Comparison of ENCODE assay signal across 8 mouse cellular contexts in genomic region chr10:42760329-42760728, GRCm38 (mm10). TPM values are rescaled to one million over a fixed set of nuclear protein-coding genes. Genes with fewer than 3 reads are reported as not detected.
DNase-seq lines count a peak whose midpoint lies in the region; ATAC-seq and TF ChIP-seq lines count a peak whose summit lies in the region.

No protein-coding gene starts in this region.

- H3K4me2 ChIP-seq in kidney, postnatal 0 days (ENCODE audit: low read length), result 0 out of 2 replicates have a peak overlapping the region, but pooled peaks have one; percentile 68
- H3K4me2 ChIP-seq in kidney, embryonic 16.5 days (replicated peaks; ENCODE audit: low read depth, low read length), result no peak overlapping the region
- H3K4me2 ChIP-seq in heart, embryonic 12.5 days, result 0 out of 2 replicates have a peak overlapping the region, but pooled peaks have one; percentile 29
- no peak overlapping the region for H3K4me2 ChIP-seq in forebrain, embryonic 16.5 days (ENCODE audit: low read length)

- peak; percentile 11 for DNase-seq in adrenal gland, postnatal 10 days
- no peak for DNase-seq in adrenal gland, postnatal 25 days
- DNase-seq in kidney, postnatal 0 days (ENCODE audit: low spot score), result no peak
- DNase-seq in lung, postnatal 10 days, result peak; percentile 20
- DNase-seq in frontal cortex, postnatal 36 days (ENCODE audit: low spot score in 2 of 2), result no peak

- 65% methylated on average over 8 of the region's 8 CpGs for WGBS in kidney, postnatal 0 days
- WGBS in kidney, embryonic 16.5 days, result 56% methylated on average over 8 of the region's 8 CpGs
- 48% methylated on average over 8 of the region's 8 CpGs for WGBS in heart, embryonic 12.5 days
- 62% methylated on average over 8 of the region's 8 CpGs for WGBS in forebrain, embryonic 16.5 days

- H3K27me3 ChIP-seq in kidney, postnatal 0 days (ENCODE audit: insufficient read depth, low read length), result no peaks in the 10 kb centered on the region
- no peaks in the 10 kb centered on the region for H3K27me3 ChIP-seq in kidney, embryonic 16.5 days (ENCODE audit: insufficient read depth, low read length)
- H3K27me3 ChIP-seq in heart, embryonic 12.5 days (replicated peaks), result no peaks in the 10 kb centered on the region
- H3K27me3 ChIP-seq in forebrain, embryonic 16.5 days (replicated peaks; ENCODE audit: control insufficient read depth, insufficient read depth, low read length), result no peaks in the 10 kb centered on the region

- no peak overlapping the region for H3K27ac ChIP-seq in kidney, postnatal 0 days
- H3K27ac ChIP-seq in kidney, embryonic 16.5 days (ENCODE audit: low read length), result no peak overlapping the region
- H3K27ac ChIP-seq in heart, embryonic 12.5 days (ENCODE audit: poor library complexity, severe bottlenecking), result no peak overlapping the region
- H3K27ac ChIP-seq in forebrain, embryonic 16.5 days (ENCODE audit: low read length), result no peak overlapping the region

- peaks cover 4% of the 10 kb centered on the region for H3K4me1 ChIP-seq in kidney, postnatal 0 days (replicated peaks; ENCODE audit: insufficient read depth, low read length)
- H3K4me1 ChIP-seq in kidney, embryonic 16.5 days (ENCODE audit: insufficient read depth, low read length), result peaks cover 26% of the 10 kb centered on the region
- peaks cover 18% of the 10 kb centered on the region for H3K4me1 ChIP-seq in heart, embryonic 12.5 days (replicated peaks)
- peaks cover 25% of the 10 kb centered on the region for H3K4me1 ChIP-seq in forebrain, embryonic 16.5 days (replicated peaks; ENCODE audit: control insufficient read depth, insufficient read depth, low read length)

- H3K36me3 ChIP-seq in kidney, postnatal 0 days (ENCODE audit: insufficient read depth, low read length), result no peaks in the 10 kb centered on the region
- H3K36me3 ChIP-seq in kidney, embryonic 16.5 days (ENCODE audit: insufficient read depth, low read length), result no peaks in the 10 kb centered on the region
- H3K36me3 ChIP-seq in heart, embryonic 12.5 days, result no peaks in the 10 kb centered on the region
- no peaks in the 10 kb centered on the region for H3K36me3 ChIP-seq in forebrain, embryonic 16.5 days (ENCODE audit: control insufficient read depth, insufficient read depth)

- peak; percentile 33; the same call in 1 of the 2 replicates for TF ChIP-seq CTCF in kidney, postnatal 0 days (IDR thresholded peaks at IDR 0.05; ENCODE audit: low read depth)

- H3K9ac ChIP-seq in kidney, postnatal 0 days (ENCODE audit: low read depth, low read length), result no peak overlapping the region
- no peak overlapping the region for H3K9ac ChIP-seq in kidney, embryonic 16.5 days (replicated peaks; ENCODE audit: low read length)
- H3K9ac ChIP-seq in heart, embryonic 12.5 days, result no peak overlapping the region
- no peak overlapping the region for H3K9ac ChIP-seq in forebrain, embryonic 16.5 days (replicated peaks; ENCODE audit: low read depth, low read length)

- H3K4me3 ChIP-seq in kidney, postnatal 0 days (replicated peaks; ENCODE audit: low read depth, low read length), result no peak overlapping the region
- H3K4me3 ChIP-seq in kidney, embryonic 16.5 days (ENCODE audit: low read length), result no peak overlapping the region
- no peak overlapping the region for H3K4me3 ChIP-seq in heart, embryonic 12.5 days
- no peak overlapping the region for H3K4me3 ChIP-seq in forebrain, embryonic 16.5 days (replicated peaks; ENCODE audit: low read length)

- no peak for ATAC-seq in kidney, postnatal 0 days (replicated peaks; ENCODE audit: low FRiP score, low read depth)
- ATAC-seq in kidney, embryonic 16.5 days (ENCODE audit: low FRiP score, low TSS enrichment), result no peak
- ATAC-seq in heart, embryonic 12.5 days (ENCODE audit: insufficient number of reproducible peaks, low FRiP score), result no peak
- no peak for ATAC-seq in forebrain, embryonic 16.5 days

- no peaks in the 10 kb centered on the region for H3K9me3 ChIP-seq in kidney, postnatal 0 days (replicated peaks; ENCODE audit: low read length)
- no peaks in the 10 kb centered on the region for H3K9me3 ChIP-seq in kidney, embryonic 16.5 days (ENCODE audit: low read length)
- no peaks in the 10 kb centered on the region for H3K9me3 ChIP-seq in heart, embryonic 12.5 days (replicated peaks)
- H3K9me3 ChIP-seq in forebrain, embryonic 16.5 days (ENCODE audit: control insufficient read depth, low read length), result no peaks in the 10 kb centered on the region

RNA-seq across cellular contexts. Expression of gene Sec63, which starts 1.0 kb away (rescaled TPM):
- 10 to 100 TPM; 40.8 to 45.6 TPM for total RNA-seq in adrenal gland, postnatal 10 days (2021)
- total RNA-seq in adrenal gland, postnatal 25 days (2021), result 70.0 and 75.3 TPM in 2 replicates
- polyA plus RNA-seq in kidney, postnatal 0 days (2015; fragmentation: Nextera tagmentation; extraction: Ambion mirVana), result 17.6 and 17.7 TPM in 2 replicates
- 29.1 and 29.9 TPM in 2 replicates for polyA plus RNA-seq in kidney, embryonic 16.5 days (2015; fragmentation: Nextera tagmentation; extraction: Ambion mirVana)
- polyA plus RNA-seq in heart, embryonic 12.5 days (2016; fragmentation: Nextera tagmentation; extraction: Ambion mirVana), result 19.5 and 21.0 TPM in 2 replicates
- 24.1 and 28.2 TPM in 2 replicates for polyA plus RNA-seq in forebrain, embryonic 16.5 days (2015; fragmentation: Nextera tagmentation; extraction: Ambion mirVana)

Comparison
In these comparisons a context has a peak if more than half of its experiments do, and no peak if none do; other contexts are left out.
1. DNase-seq: peak in adrenal gland, postnatal 10 days (single experiment) and lung, postnatal 10 days (single experiment); none in adrenal gland, postnatal 25 days (single experiment), kidney, postnatal 0 days (single experiment) and frontal cortex, postnatal 36 days (0 of 2).
2. H3K4me2 ChIP-seq: peak in kidney, postnatal 0 days (single experiment) and heart, embryonic 12.5 days (single experiment); none in kidney, embryonic 16.5 days (single experiment) and forebrain, embryonic 16.5 days (single experiment).